Mouse (Mus musculus) neutrophil, adult 5-6 weeks (primary cell): Measurements from ENCODE around the gene Tmem40. TPM values are rescaled to one million over a fixed set of nuclear protein-coding genes. Genes with fewer than 3 reads are reported as not detected.

Experiments
- ATAC-seq: fragments of 151-379, 151-347 bp; 2 replicates; pipeline ENCODE4 v1.8.0; 2017; ENCODE audit warnings: mild to moderate bottlenecking, moderate TSS enrichment; ENCODE audit not compliant: insufficient number of reproducible peaks, poor library complexity, low FRiP score, severe bottlenecking; ENCODE audit errors: extremely low read depth
- total RNA-seq: library from RNA; stranded (forward); fragments of 200-1000 nt; gene quantifications from 2 replicates; pipeline ENCODE4 v1.2.3, GENCODE M21; 2017

Tmem40 gene
- total RNA-seq, 1 experiment from 2014 or later, result 20.1 TPM

GRCm38 (mm10) chr6:115717715-115718558, 44.3 kb downstream of the Tmem40 start:
- peak; percentile 80 for ATAC-seq

- ATAC-seq, result peak; percentile 30; the same call in 1 of the 2 replicates
Measured at GRCm38 (mm10) chr6:115717101-115717652, 45.0 kb downstream of the Tmem40 start.

- no peak for ATAC-seq
Measured at GRCm38 (mm10) chr6:115711261-115711660, 50.9 kb downstream of the Tmem40 start.

- no peak for ATAC-seq
Measured at GRCm38 (mm10) chr6:115702901-115703300, 59.3 kb downstream of the Tmem40 start.

GRCm38 (mm10) chr6:115701302-115701701, 60.9 kb downstream of the Tmem40 start:
- no peak for ATAC-seq

GRCm38 (mm10) chr6:115700778-115701177, 61.4 kb downstream of the Tmem40 start:
- ATAC-seq, result no peak

- ATAC-seq, result peak; percentile 63; the same call in 1 of the 2 replicates
Measured at GRCm38 (mm10) chr6:115698699-115699098, 63.5 kb downstream of the Tmem40 start.

- no peak for ATAC-seq
Measured at GRCm38 (mm10) chr6:115697739-115698558, 64.3 kb downstream of the Tmem40 start.

- no peak for ATAC-seq
Measured at GRCm38 (mm10) chr6:115696707-115697215, 65.4 kb downstream of the Tmem40 start.

- ATAC-seq, result no peak
Measured at GRCm38 (mm10) chr6:115695124-115695523, 67.1 kb downstream of the Tmem40 start.

- no peak for ATAC-seq
Measured at GRCm38 (mm10) chr6:115694441-115694842, 67.8 kb downstream of the Tmem40 start.

GRCm38 (mm10) chr6:115692963-115693730, 69.1 kb downstream of the Tmem40 start:
- 0 out of 2 replicates have a peak, but pooled peaks have one; percentile 56 for ATAC-seq

GRCm38 (mm10) chr6:115692163-115692950, 69.9 kb downstream of the Tmem40 start:
- ATAC-seq, result no peak

- no peak for ATAC-seq
Measured at GRCm38 (mm10) chr6:115690105-115690504, 72.1 kb downstream of the Tmem40 start.

GRCm38 (mm10) chr6:115688589-115688988, 73.6 kb downstream of the Tmem40 start:
- no peak for ATAC-seq

- ATAC-seq, result no peak
Measured at GRCm38 (mm10) chr6:115687753-115688152, 74.5 kb downstream of the Tmem40 start.

- no peak for ATAC-seq
Measured at GRCm38 (mm10) chr6:115684851-115685646, 77.2 kb downstream of the Tmem40 start.
